Mouse (Mus musculus) CH12.LX (cell line): ENCODE measurements around the gene Rnf10. TPM values are rescaled to one million over a fixed set of nuclear protein-coding genes. Genes with fewer than 3 reads are reported as not detected.
A peak's percentile ranks its signal among the peaks of the same experiment; 100 is the strongest.

ENCODE experiments used
- DNase-seq: peaks from one replicate; pipeline ENCODE4 v3.0.0-alpha.2; 2013; ENCODE audit errors: extremely low read depth
- H3K27ac ChIP-seq: 2 replicates; pipeline ENCODE4 v1.5.1; 2012; ENCODE audit warnings: low read depth, mild to moderate bottlenecking, control low read depth, moderate library complexity; ENCODE audit not compliant: insufficient read depth
- H3K27me3 ChIP-seq: replicated peaks from 2 replicates; pipeline ENCODE3; 2012; ENCODE audit warnings: inconsistent platforms
- H3K36me3 ChIP-seq, 2 experiments: replicated peaks in 1 of 2; 2 replicates each; pipeline versions ENCODE3 to v1.6.1; 2012; ENCODE audit warnings: inconsistent platforms in 1 of 2, low read length in 1 of 2, mild to moderate bottlenecking in 1 of 2, mixed read lengths in 1 of 2, moderate library complexity in 1 of 2; ENCODE audit not compliant: control insufficient read depth in 1 of 2, insufficient read depth in 1 of 2
- H3K4me1 ChIP-seq, 2 experiments: 2 replicates each; pipeline ENCODE4 v1.6.1; 2012; ENCODE audit warnings: inconsistent platforms in 1 of 2, moderate library complexity in 1 of 2; ENCODE audit not compliant: insufficient read depth in 2 of 2, control insufficient read depth in 1 of 2
- H3K4me2 ChIP-seq: 2 replicates; pipeline ENCODE4 v1.6.1; 2012; ENCODE audit warnings: low read depth, mild to moderate bottlenecking, control low read depth; ENCODE audit not compliant: poor library complexity, insufficient read depth, severe bottlenecking
- H3K4me3 ChIP-seq, 3 experiments: fragments of 150-350 bp in 1 of 3; sonication (generic) in 1 of 3; replicated peaks in 1 of 3; 2 replicates each; pipeline versions ENCODE3 to v1.5.1; 2011 to 2012; ENCODE audit warnings: low read depth in 2 of 3, low read length in 2 of 3, mild to moderate bottlenecking in 2 of 3, moderate library complexity in 2 of 3, control low read depth in 1 of 3, improper control_type of control experiment in 1 of 3, inconsistent platforms in 1 of 3, mixed read lengths in 1 of 3; ENCODE audit not compliant: poor library complexity in 1 of 3
- H3K79me2 ChIP-seq: replicated peaks from 2 replicates; pipeline ENCODE4 v1.6.1; 2012; ENCODE audit warnings: mild to moderate bottlenecking, moderate library complexity; ENCODE audit not compliant: control insufficient read depth, poor library complexity, insufficient read depth, severe bottlenecking; ENCODE audit errors: extremely low read depth
- H3K9ac ChIP-seq: 2 replicates; pipeline ENCODE4 v1.6.1; 2012; ENCODE audit warnings: low read depth, mild to moderate bottlenecking, control low read depth, moderate library complexity; ENCODE audit not compliant: insufficient read depth
- H3K9me3 ChIP-seq: replicated peaks from 2 replicates; pipeline ENCODE3; 2012; ENCODE audit warnings: low read length, inconsistent platforms, mixed read lengths
- BHLHE40 ChIP-seq: IDR thresholded peaks from 2 replicates; pipeline ENCODE4 v1.6.1; 2011; ENCODE audit warnings: mild to moderate bottlenecking, low read depth, low read length, improper control_type of control experiment
- CHD1 ChIP-seq: IDR thresholded peaks from 2 replicates; pipeline ENCODE4 v1.6.1; 2012; ENCODE audit warnings: low read depth, low read length, improper control_type of control experiment, inconsistent platforms
- CHD2 ChIP-seq: IDR thresholded peaks from 2 replicates; pipeline ENCODE4 v1.6.1; 2011; ENCODE audit warnings: low read length, improper control_type of control experiment
- CTCF ChIP-seq, 2 experiments: IDR thresholded peaks in 1 of 2; conservative IDR thresholded peaks in 1 of 2; 2 replicates each; pipeline ENCODE4 v1.5.1; 2011 to 2012; ENCODE audit warnings: low read depth in 2 of 2, low read length in 2 of 2, improper control_type of control experiment in 1 of 2, inconsistent platforms in 1 of 2, mild to moderate bottlenecking in 1 of 2, moderate library complexity in 1 of 2
- EP300 ChIP-seq: IDR thresholded peaks from 2 replicates; pipeline ENCODE4 v1.6.1; 2011; ENCODE audit warnings: low read length, improper control_type of control experiment
- HCFC1 ChIP-seq: IDR thresholded peaks from 2 replicates; pipeline ENCODE4 v1.6.1; 2012; ENCODE audit warnings: low read depth, mild to moderate bottlenecking, inconsistent platforms, low read length, improper control_type of control experiment
- JUN ChIP-seq: IDR thresholded peaks from 2 replicates; pipeline ENCODE4 v1.6.1; 2011; ENCODE audit warnings: low read depth, mild to moderate bottlenecking, low read length, improper control_type of control experiment, moderate library complexity; ENCODE audit not compliant: insufficient read depth
- MAFK ChIP-seq: IDR thresholded peaks from 2 replicates; pipeline ENCODE4 v1.6.1; 2011; ENCODE audit warnings: low read length, improper control_type of control experiment; ENCODE audit not compliant: insufficient replicate concordance
- MAX ChIP-seq: IDR thresholded peaks from 2 replicates; pipeline ENCODE4 v1.6.1; 2011; ENCODE audit warnings: low read length, improper control_type of control experiment
- MAZ ChIP-seq: IDR thresholded peaks from 2 replicates; pipeline ENCODE4 v1.6.1; 2012; ENCODE audit warnings: low read depth, mild to moderate bottlenecking, inconsistent platforms, low read length, improper control_type of control experiment, moderate library complexity
- MEF2A ChIP-seq: IDR thresholded peaks from 2 replicates; pipeline ENCODE4 v1.6.1; 2014; ENCODE audit warnings: low read depth, mild to moderate bottlenecking, inconsistent platforms, low read length, improper control_type of control experiment, borderline replicate concordance
- MXI1 ChIP-seq: IDR thresholded peaks from 2 replicates; pipeline ENCODE4 v1.6.1; 2011; ENCODE audit warnings: mild to moderate bottlenecking, low read depth, low read length, improper control_type of control experiment
- MYC ChIP-seq: IDR thresholded peaks from 2 replicates; pipeline ENCODE4 v1.6.1; 2011; ENCODE audit warnings: low read depth, mild to moderate bottlenecking, improper control_type of control experiment, low read length
- NELFE ChIP-seq: IDR thresholded peaks from 2 replicates; pipeline ENCODE4 v1.6.1; 2011; ENCODE audit warnings: low read depth, low read length, improper control_type of control experiment
- POLR2A ChIP-seq: IDR thresholded peaks from 2 replicates; pipeline ENCODE4 v1.6.1; 2011; ENCODE audit warnings: low read depth, mild to moderate bottlenecking, improper control_type of control experiment, low read length
- POLR2AphosphoS2 ChIP-seq: IDR thresholded peaks from 2 replicates; pipeline ENCODE4 v1.6.1; 2011; ENCODE audit warnings: low read depth, low read length, improper control_type of control experiment
- RCOR1 ChIP-seq: conservative IDR thresholded peaks from 2 replicates; pipeline ENCODE4 v1.6.1; 2012; ENCODE audit warnings: low read depth, mild to moderate bottlenecking, inconsistent platforms, low read length, improper control_type of control experiment
- SIN3A ChIP-seq: IDR thresholded peaks from 2 replicates; pipeline ENCODE4 v1.6.1; 2012; ENCODE audit warnings: low read length, improper control_type of control experiment, inconsistent platforms
- SMC3 ChIP-seq: IDR thresholded peaks from 2 replicates; pipeline ENCODE4 v1.6.1; 2011; ENCODE audit warnings: low read depth, low read length, improper control_type of control experiment
- TBP ChIP-seq: conservative IDR thresholded peaks from 2 replicates; pipeline ENCODE4 v1.6.1; 2011; ENCODE audit warnings: low read depth, low read length, improper control_type of control experiment
- TCF12 ChIP-seq: IDR thresholded peaks from 2 replicates; pipeline ENCODE4 v1.6.1; 2014; ENCODE audit warnings: low read depth, mild to moderate bottlenecking, inconsistent platforms, low read length, improper control_type of control experiment
- UBTF ChIP-seq: IDR thresholded peaks from 2 replicates; pipeline ENCODE4 v1.6.1; 2012; ENCODE audit warnings: low read depth, mild to moderate bottlenecking, inconsistent platforms, low read length, improper control_type of control experiment, moderate library complexity
- ZMIZ1 ChIP-seq: IDR thresholded peaks from 2 replicates; pipeline ENCODE4 v1.6.1; 2012; ENCODE audit warnings: low read depth, mild to moderate bottlenecking, inconsistent platforms, low read length, improper control_type of control experiment
- ZNF384 ChIP-seq: IDR thresholded peaks from 2 replicates; pipeline ENCODE4 v1.6.1; 2012; ENCODE audit warnings: low read depth, low read length, improper control_type of control experiment, inconsistent platforms
- dilution Hi-C: fragments of 300-500 bp; cut with MboI; formaldehyde crosslinking; loops from 2 replicates; pipeline ENCODE4 v1.14.3; 2020; ENCODE audit warnings: low sequenced_read_pairs; ENCODE audit not compliant: extremely low pct_unique_long_range_greater_than_20kb, extremely low pct_ligation_motif_present
- in situ Hi-C: fragments of 300-500 bp; cut with MboI; formaldehyde crosslinking; loops from 3 replicates; pipeline ENCODE4 v1.14.3; 2019; ENCODE audit warnings: low sequenced_read_pairs, low pct_ligation_motif_present, low pct_unique_long_range_greater_than_20kb, mixed read lengths
- polyA plus RNA-seq: library from polyadenylated mRNA; unstranded; fragments of >175 nt; gene quantifications from 2 replicates; pipeline ENCODE4 v1.2.1, GENCODE M21; 2012; ENCODE audit warnings: low read depth; ENCODE audit not compliant: insufficient read length
- total RNA-seq, 2 experiments: library from RNA; depleted of rRNA; stranded (reverse); fragments of 300-350 nt in 1 of 2; fragments of >200 nt in 1 of 2; gene quantifications; 2 replicates each; pipeline ENCODE4 v1.2.3; 2012 to 2014

Gene Rnf10
- total and polyA plus RNA-seq, 3 experiments, result 38.5 to 187 (median 63.6) TPM

DNA sequence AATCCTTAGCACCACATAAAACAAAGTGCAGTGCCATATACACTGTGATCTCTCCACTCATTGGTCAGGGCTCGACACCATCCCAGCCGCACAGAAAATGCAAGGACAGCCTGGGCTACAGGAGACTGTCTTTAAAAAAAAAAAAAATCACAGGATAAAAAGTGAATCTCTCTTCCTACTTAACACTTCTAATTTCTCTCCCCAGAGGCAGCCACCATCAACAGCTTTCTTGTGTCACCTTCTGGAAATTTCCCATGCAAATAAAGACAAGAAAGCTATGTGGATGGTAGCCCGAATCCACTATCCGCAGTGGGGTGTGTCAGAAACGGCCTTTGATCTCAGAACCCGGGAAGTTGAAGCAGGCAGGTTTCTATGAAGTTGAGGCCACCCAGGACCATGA, 40.2 kb downstream of the Rnf10 start:
- TF ChIP-seq EP300, result no peak
- no peak for TF ChIP-seq HCFC1
- TF ChIP-seq NELFE, result no peak
- TF ChIP-seq UBTF, result no peak
- no peak for TF ChIP-seq MAZ
- TF ChIP-seq POLR2AphosphoS2, result no peak
- no peak for TF ChIP-seq BHLHE40
- no peak for TF ChIP-seq RCOR1
- no peak for TF ChIP-seq SIN3A
- no peak for TF ChIP-seq TCF12
- TF ChIP-seq, all 38 proteins: peak for 0
- Histone ChIP-seq H3K79me2 (no peaks in the 10 kb centered on the region), H3K36me3 (no peaks in the 10 kb centered on the region), H3K9ac (no peak overlapping the region), H3K27ac (no peak overlapping the region), H3K4me2 (no peak overlapping the region), H3K9me3 (no peaks in the 10 kb centered on the region), H3K4me1 (peaks cover 12 to 20% of the 10 kb centered on the region in 2 experiments), H3K4me3 (no peak overlapping the region), H3K27me3 (peaks cover 5% of the 10 kb centered on the region)
- dilution Hi-C loops, result no loop called here
- in situ Hi-C loops, result no loop called here
- DNase-seq, result no peak

DNA sequence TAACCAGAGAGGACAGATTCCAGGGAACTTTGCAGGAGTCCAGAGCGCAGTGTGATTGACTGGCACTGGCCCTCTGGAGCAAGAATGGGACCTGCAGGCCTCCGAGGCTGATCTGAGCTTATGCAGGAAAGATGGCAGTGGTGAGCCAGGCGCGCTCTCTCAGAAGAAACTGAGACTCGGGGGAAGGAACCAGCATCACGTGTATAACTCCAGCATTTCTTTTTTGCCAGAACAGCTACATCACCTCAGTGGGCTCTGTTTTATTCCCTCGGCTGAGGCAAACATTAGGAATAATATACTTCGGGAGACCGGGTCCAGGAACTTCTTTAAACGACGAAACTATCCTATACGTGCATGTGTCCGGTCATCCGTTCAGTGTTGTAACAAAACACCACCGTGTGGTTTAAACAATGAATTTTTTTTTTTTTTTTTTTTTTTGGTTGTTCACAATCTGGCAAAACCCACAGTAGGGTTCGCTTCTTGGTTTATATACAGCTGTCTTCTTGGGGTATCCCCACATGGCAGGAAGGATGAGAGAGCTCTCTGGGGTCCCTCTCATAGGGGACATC, 41.1 kb downstream of the Rnf10 start:
- no peak for DNase-seq
- H3K79me2 ChIP-seq, result no peaks in the 10 kb centered on the region
- in situ Hi-C loops, result no loop called here
- no peak overlapping the region for H3K9ac ChIP-seq
- no peaks in the 10 kb centered on the region for H3K36me3 ChIP-seq
- peak overlapping the region; percentile 23; the same call in 1 of the 2 replicates for H3K4me2 ChIP-seq
- H3K4me1 ChIP-seq, result peaks cover 12 to 20% of the 10 kb centered on the region in 2 experiments
- no peak overlapping the region for H3K4me3 ChIP-seq
- dilution Hi-C loops, result no loop called here
- peaks cover 5% of the 10 kb centered on the region for H3K27me3 ChIP-seq
- TF ChIP-seq BHLHE40, result no peak
- TF ChIP-seq POLR2A, result no peak
- no peak for TF ChIP-seq TBP
- no peak for TF ChIP-seq CHD2
- no peak for TF ChIP-seq EP300
- 0 out of 2 replicates have a peak, but pooled peaks have one; percentile 19 for TF ChIP-seq MYC
- TF ChIP-seq MAZ, result no peak
- no peak for TF ChIP-seq CHD1
- peak; percentile 41; the same call in 1 of the 2 replicates for TF ChIP-seq MAX
- TF ChIP-seq MEF2A, result no peak
- TF ChIP-seq CTCF (conservative IDR thresholded peaks at IDR 0.05 in 1 of 2, IDR thresholded peaks at IDR 0.05 in 1 of 2; ENCODE audit: low read depth in 2 of 2, low read length in 2 of 2), result no peak
- TF ChIP-seq ZMIZ1, result no peak
- no peak for TF ChIP-seq UBTF
- TF ChIP-seq HCFC1, result no peak
- TF ChIP-seq SMC3, result no peak
- no peak for TF ChIP-seq SIN3A
- TF ChIP-seq MAFK, result no peak
- TF ChIP-seq POLR2AphosphoS2, result no peak
- TF ChIP-seq JUN, result no peak
- no peak for TF ChIP-seq MXI1
- TF ChIP-seq ZNF384, result peak; percentile 93
- H3K27ac ChIP-seq, result no peak overlapping the region
- H3K9me3 ChIP-seq, result no peaks in the 10 kb centered on the region
